Mouse (Mus musculus) telencephalon, adult 2 months (tissue): ENCODE data around the gene Strada.
"Not testable (repeated sequence)": the region's sequence is repeated elsewhere in the genome, so short reads cannot be mapped to it uniquely, and the experiment has no call there.

ENCODE experiments used
- DNase-seq: peaks from one replicate; pipeline ENCODE4 v3.0.0-alpha.2; 2011; ENCODE audit warnings: low read depth, low spot score

Gene Strada

DNA sequence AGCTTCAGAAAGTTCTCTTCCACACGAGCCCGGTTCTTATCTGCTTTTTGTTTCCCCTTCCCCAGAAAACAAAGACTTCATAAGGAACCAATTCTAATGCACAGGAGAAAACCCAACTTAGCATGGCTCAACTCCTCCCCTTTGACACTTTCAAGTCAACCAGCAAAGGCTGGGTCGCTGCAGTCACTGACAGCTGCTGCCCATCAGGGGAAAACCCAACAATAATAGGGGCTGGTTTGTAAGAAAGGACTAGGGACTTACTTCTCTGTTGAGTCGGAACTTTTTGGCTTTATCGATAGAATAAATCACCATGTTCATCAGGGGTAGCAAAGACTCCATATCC lies at the start of gene Strada:
Gene Strada (minus strand): TSS at position 46 of the 343 bp plus-strand sequence.
- no peak for DNase-seq

DNA sequence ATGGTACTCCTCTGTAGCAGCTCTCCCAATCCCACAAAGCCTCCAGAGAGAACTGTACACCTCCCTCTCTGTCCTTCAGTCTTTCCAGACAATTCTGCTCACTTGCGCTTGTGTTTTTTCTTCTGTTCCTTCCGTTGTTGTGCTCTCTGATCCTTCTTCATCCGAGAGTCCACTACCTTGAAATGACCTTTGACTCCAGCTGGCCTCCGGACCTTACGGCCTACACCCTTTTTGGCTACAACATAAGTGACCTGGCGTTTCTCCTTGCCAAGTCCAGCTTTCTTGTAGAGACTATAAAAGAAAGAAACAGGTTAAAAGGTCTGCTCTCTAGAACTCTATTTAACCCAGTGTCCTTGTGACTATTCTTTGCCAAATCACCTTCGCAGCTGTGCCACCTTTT lies 47.4 kb upstream of the Strada start:
- DNase-seq = no peak

DNA sequence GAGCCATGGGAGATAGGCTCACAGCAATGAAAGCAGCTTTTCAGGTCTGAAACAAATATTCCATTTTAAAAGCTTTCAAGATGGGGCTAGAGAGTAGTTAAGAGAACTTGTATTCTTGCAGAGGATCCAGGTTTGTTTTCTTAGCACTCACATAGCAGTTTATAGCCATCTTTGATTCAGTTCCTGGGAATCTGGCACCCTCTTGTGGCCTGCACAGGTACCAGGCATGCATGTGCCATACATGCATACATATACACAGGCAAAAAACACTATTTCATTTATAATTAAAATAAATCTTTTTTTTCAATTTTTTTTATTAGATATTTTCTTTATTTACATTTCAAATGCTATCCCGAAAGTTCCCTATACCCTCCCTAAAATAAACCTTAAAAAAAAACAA lies 44.9 kb upstream of the Strada start:
- no peak for DNase-seq

GRCm38 (mm10) chr11:106233978-106234377 lies 32.0 kb upstream of the Strada start:
- not testable (repeated sequence) for DNase-seq

- DNase-seq = no peak
Measured at GRCm38 (mm10) chr11:106220603-106221002, 18.6 kb upstream of the Strada start.

DNA sequence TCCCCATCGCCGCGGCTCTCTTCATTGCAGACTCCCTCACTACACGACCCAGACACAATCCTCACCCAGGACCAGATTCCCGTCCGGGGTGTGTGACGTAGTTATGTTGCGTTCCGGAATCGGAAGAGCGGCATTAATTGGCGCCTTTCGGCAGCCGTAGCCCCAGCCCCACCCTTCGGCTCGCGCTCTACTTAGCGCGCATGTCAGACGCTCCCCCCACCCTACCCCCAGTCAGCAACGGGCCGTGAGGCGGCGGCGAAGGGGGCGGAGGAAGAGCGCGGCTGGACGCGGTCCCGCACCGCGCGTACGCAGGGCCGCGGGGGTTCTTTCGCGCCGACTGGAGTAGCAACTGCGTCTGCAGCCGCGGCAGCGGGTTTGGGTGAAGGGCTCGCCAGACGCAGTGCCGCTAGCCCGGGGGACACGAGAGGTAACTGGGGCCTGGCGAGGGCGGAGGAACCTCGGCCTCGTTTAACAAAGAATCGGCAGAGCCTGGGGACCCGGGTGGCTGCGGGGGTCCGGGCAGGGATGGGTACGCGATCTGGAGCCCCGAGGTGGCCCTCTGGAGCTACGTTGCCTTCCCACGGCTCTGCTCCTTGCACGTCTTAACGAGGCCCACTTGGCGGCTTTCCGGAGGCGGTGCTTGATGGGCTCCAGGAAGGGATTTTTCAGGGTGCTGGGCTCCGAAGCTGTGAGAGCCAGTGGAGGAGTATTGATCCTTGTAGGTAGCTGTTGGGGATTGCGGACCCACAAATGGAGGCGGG lies 14.9 kb upstream of the Strada start, which contains the start of gene Ddx42:
Gene Ddx42 (plus strand): TSS at position 197 of the 761 bp plus-strand sequence.
- peak; percentile 99 for DNase-seq

DNA sequence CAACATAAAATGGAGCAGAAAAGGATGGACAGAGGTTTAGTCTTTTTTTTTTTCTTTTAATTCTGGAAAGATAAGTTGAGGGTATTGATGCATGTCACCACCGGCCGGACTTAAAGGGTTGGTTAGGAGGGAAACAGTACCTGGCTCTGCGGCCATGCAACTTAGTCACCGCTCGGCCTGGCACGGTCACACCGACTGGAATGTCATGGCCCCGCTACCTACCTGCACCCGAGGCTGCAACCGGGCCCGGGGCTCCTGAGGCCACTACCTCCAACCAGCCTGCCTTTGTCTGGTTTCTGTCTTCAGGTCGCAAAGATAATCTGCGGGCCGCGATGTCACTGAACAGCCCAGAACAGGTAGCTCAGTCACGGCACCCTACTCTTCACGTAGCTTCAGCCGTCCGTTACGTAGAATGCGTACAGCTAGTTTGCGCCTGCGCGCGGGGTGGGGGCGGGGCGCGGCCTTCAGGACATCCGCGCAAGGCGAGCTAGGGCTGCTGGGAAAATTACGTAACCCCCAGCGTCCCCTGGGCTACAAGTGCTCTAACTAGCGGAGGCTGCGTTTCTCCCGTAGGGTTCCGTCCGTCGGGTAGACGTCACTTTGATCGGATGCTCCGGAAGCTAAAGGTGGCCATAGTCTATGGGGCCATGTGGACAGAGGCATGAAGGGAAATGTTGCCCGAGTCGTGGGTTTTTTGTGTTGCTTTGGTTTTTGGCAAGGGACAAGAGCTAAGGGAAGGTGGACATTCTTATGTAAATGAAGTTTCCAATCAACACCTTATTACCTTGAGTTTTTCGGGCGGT lies 14.2 kb upstream of the Strada start, which contains the start of gene Ccdc47:
Gene Ccdc47 (minus strand): TSS at position 418 of the 803 bp plus-strand sequence.
- DNase-seq = peak; percentile 100

- no peak for DNase-seq
Measured at GRCm38 (mm10) chr11:106215450-106215859, 13.5 kb upstream of the Strada start.

DNA sequence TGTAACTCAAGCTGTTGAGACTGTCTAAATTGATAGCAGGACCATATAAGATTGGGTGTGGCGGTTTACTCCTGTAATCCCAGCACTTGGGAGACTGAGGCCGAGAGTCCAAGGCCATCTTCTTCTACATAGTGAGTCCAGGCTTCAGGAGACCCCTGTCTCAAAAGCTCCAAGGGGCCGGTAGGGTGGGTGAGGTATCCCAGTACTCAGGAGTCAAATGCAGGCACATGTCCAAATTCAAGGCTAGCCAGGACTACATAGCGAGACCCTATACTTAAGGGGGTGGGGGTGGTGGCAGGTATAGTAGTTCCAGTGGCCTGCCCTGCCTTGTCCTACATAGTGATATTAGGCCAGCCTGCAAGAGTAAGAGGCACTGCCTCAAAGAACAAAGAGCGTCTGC lies 12.9 kb upstream of the Strada start:
- DNase-seq = no peak

GRCm38 (mm10) chr11:106212771-106213170 lies 10.8 kb upstream of the Strada start:
- no peak for DNase-seq

DNA sequence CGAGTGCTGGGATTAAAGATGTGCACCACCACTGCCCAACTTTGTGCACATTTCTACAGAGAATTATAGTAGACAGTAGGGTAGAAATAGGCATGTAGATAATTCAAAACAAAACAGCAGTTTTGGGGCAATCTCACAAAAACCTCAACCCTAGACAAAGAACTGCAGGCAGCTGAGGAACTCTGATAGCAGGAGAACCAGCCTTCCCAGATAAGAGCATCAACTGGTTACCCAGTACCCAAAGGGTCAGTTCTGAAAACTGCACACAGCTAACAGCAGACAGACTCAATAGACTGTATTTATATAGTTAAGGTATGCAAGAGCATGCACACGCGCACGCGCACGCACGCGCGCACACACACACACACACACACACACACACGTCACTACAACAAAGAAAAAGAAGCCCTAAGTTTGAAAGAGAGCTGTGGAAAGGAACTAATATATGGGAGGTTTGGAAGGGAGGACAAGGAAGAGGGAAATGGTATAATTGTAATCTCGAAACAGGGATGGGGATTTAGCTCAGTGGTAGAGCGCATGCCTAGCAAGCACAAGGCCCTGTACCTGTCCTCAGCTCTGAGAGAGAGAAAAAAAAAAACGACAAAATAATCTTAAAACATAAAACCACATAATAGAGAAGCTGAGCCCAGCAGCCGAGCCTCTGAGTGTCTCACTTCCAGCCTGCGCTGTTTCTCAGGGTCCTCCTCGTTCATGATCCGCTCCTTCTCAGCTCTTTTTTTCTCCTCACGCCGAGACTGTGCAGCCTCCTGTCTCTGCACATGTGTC lies 438 bp downstream of the Strada start:
- no peak for DNase-seq

GRCm38 (mm10) chr11:106200756-106201155 lies 1.2 kb downstream of the Strada start:
- no peak for DNase-seq

GRCm38 (mm10) chr11:106199997-106200396 lies 2.0 kb downstream of the Strada start:
- not testable (repeated sequence) for DNase-seq

- no peak for DNase-seq
Measured at GRCm38 (mm10) chr11:106198277-106198676, 3.7 kb downstream of the Strada start.

DNA sequence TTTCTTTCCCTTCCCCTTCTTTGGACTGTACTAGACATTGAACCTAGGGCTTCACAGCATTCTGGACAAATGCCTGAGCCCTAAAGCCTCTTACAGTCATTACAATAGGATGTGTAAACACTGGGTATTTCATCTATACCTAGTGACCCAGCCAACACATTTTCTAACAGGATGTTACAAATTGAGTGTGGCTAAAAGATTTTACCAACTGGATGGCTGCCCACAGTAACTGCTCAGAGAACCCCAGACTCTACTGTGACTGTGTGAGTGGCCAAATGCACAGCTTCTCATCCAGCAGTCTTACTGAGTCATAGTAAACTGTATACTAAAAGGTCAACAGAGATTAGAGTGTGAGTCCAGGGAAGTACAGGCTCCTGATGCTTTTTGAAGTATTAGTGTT lies 6.6 kb downstream of the Strada start:
- no peak for DNase-seq

DNA sequence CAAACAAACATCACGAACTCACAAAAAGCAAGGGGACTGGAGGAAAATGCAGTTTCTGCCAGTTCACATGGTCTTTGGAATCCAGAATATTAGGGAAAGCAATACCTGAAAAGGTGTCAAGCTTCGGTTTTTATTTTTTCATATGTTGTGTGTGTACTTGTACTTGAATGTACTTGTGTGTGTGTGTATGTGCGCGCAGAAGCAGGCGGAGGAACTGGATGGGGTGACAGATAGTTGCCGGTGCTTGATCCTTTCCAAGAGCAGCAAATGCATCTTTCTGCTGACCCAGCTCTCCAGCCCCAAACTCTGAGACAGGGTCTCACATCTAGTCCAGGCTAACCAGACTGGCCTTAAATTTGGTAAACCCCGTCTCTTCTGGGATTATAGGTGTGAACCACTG lies 7.1 kb downstream of the Strada start:
- DNase-seq = no peak

DNA sequence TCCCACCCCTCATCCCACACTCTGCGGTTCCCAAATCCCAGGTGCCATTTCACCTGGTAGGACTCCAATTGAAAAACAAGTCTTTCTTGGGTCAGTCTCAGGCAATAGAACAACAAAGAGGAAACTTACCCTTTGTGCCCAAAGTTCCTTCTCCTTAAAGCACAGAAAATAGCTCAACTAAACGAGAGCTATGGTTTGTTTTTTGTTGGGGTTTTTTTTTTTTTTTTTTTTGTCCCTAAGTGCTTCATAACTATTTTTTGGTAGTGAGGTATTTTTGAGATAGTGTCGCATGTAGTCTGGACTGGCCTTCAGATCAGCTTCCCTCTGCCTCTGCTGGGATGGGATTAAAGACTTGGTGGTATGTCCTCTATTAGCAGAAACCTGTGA lies 7.8 kb downstream of the Strada start:
- DNase-seq = no peak

- DNase-seq = peak; percentile 98
Measured at GRCm38 (mm10) chr11:106193371-106194154, 8.4 kb downstream of the Strada start.

GRCm38 (mm10) chr11:106192657-106193370 lies 9.2 kb downstream of the Strada start:
- DNase-seq = no peak

DNA sequence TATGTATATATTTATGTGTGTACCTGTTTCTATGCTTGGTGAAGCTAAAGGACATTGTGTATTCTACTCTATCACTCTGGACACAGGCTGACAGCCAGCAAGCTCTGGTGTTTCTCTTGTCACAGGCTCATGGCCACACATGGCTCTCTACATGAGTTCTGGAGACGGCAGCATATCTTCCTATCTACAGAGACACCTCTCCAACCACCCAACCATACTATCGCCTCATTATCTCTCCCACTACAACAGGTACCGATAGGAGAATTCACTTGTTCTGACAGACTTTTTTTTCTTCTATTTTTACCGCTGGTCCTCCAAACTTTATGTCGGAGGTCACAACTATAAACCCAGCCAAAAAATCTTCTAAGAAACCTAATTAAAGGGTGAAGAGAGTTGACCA lies 9.7 kb downstream of the Strada start:
- DNase-seq = no peak

- DNase-seq = no peak
Measured at GRCm38 (mm10) chr11:106191716-106192115, 10.3 kb downstream of the Strada start.
